Mouse (Mus musculus) kidney, adult 9 months (tissue): Measurements from ENCODE around the gene Ppbp.

ENCODE experiments used
- DNase-seq: peaks from one replicate; pipeline ENCODE4 v3.0.0; 2022

The Ppbp gene

GRCm38 (mm10) chr5:90768218-90768617 is at the start of gene Ppbp:
Gene Ppbp, plus strand, starts transcription at chr5:90768518.
- no peak for DNase-seq

GRCm38 (mm10) chr5:90722656-90723055 is 45.7 kb upstream of the Ppbp start:
- DNase-seq: no peak

- DNase-seq: no peak
Measured at GRCm38 (mm10) chr5:90728254-90728653, 40.1 kb upstream of the Ppbp start.

GRCm38 (mm10) chr5:90731480-90731879 is 36.8 kb upstream of the Ppbp start:
- DNase-seq: peak; percentile 14

- DNase-seq: no peak
Measured at GRCm38 (mm10) chr5:90742029-90742428, 26.3 kb upstream of the Ppbp start.

- DNase-seq: no peak
Measured at GRCm38 (mm10) chr5:90753934-90754333, 14.4 kb upstream of the Ppbp start.

GRCm38 (mm10) chr5:90758020-90758605 is 10.2 kb upstream of the Ppbp start:
- DNase-seq: peak; percentile 87

GRCm38 (mm10) chr5:90759077-90760065 is 8.9 kb upstream of the Ppbp start, which contains the start of gene Cxcl5:
Gene Cxcl5, plus strand, starts transcription at chr5:90759360.
- peak; percentile 14 for DNase-seq

GRCm38 (mm10) chr5:90760303-90760702 is 8.0 kb upstream of the Ppbp start:
- DNase-seq: no peak

GRCm38 (mm10) chr5:90760844-90761243 is 7.5 kb upstream of the Ppbp start:
- DNase-seq: no peak

- no peak for DNase-seq
Measured at GRCm38 (mm10) chr5:90761834-90762233, 6.5 kb upstream of the Ppbp start.

GRCm38 (mm10) chr5:90763912-90764665 is 4.2 kb upstream of the Ppbp start:
- DNase-seq: no peak

GRCm38 (mm10) chr5:90765821-90766606 is 2.3 kb upstream of the Ppbp start:
- DNase-seq: no peak

GRCm38 (mm10) chr5:90771369-90771768 is 3.1 kb downstream of the Ppbp start:
- DNase-seq: no peak

GRCm38 (mm10) chr5:90771880-90772653 is 3.7 kb downstream of the Ppbp start, which contains the start of gene Pf4:
Gene Pf4, plus strand, starts transcription at chr5:90772435.
- DNase-seq: peak; percentile 64

- no peak for DNase-seq
Measured at GRCm38 (mm10) chr5:90775562-90775961, 7.2 kb downstream of the Ppbp start.

- no peak for DNase-seq
Measured at GRCm38 (mm10) chr5:90777621-90778020, 9.3 kb downstream of the Ppbp start.

- no peak for DNase-seq
Measured at GRCm38 (mm10) chr5:90778856-90779255, 10.5 kb downstream of the Ppbp start.

- no peak for DNase-seq
Measured at GRCm38 (mm10) chr5:90783697-90784096, 15.4 kb downstream of the Ppbp start.

- DNase-seq: peak; percentile 79
Measured at GRCm38 (mm10) chr5:90785659-90786588, 17.6 kb downstream of the Ppbp start, which contains the start of gene Cxcl3. Gene Cxcl3, plus strand, starts transcription at chr5:90786103.
